Mouse (Mus musculus): ENCODE data around the gene Rab11fip2.

DNA sequence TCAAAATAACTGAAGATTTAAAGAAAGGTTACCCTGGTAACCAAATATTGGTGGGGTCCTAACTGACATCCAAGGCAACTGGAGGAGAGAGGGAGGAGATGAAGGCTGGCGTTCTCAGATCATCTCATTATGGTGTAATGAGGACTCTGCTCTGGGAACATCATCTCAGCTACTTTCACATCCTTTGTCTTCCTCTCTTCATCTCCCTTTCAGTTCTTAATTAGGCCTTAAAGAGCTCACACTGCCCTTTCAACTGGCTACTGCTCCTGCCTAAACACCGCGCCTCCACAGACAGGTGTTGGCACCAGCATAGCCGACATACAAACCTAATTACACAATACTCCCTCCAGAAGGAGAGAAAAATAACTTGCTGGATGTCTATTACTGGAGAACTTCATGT is 31.9 kb downstream of the Rab11fip2 start:
- no peak for TF ChIP-seq CTCF (IDR thresholded peaks at IDR 0.05; ENCODE audit: low read depth)
- no peak for TF ChIP-seq EP300 (optimal IDR thresholded peaks at IDR 0.05)
